Mouse (Mus musculus): ENCODE results near the gene Rab30. TPM values are rescaled to one million over a fixed set of nuclear protein-coding genes. Genes with fewer than 3 reads are reported as not detected.

Gene Rab30
- polyA plus RNA-seq, 1 experiment from 2014 or later: 422 TPM

- ATAC-seq: no peak
- Histone ChIP-seq H3K27ac (ENCODE audit: low read depth, low read length) (no peak overlapping the region), H3K4me3 (ENCODE audit: low read depth, low read length) (no peak overlapping the region)
These were observed 86.6 kb downstream of the Rab30 start for GRCm38 (mm10) chr7:92827981-92828380.

GRCm38 (mm10) chr7:92832395-92832794 is 91.0 kb downstream of the Rab30 start:
- H3K9me3 ChIP-seq (ENCODE audit: control insufficient read depth): no peaks in the 10 kb centered on the region
- H3K9ac ChIP-seq (ENCODE audit: low read depth, low read length): no peak overlapping the region
- peaks cover 14% of the 10 kb centered on the region; the same call in 1 of the 2 replicates for H3K36me3 ChIP-seq (ENCODE audit: control insufficient read depth, insufficient read depth)
- no peak overlapping the region for H3K4me2 ChIP-seq (replicated peaks; ENCODE audit: low read depth)
- TF ChIP-seq CTCF (IDR thresholded peaks at IDR 0.05; ENCODE audit: low read depth): no peak
- no peaks in the 10 kb centered on the region for H3K27me3 ChIP-seq (replicated peaks; ENCODE audit: control insufficient read depth, insufficient read depth, low read length)
- ATAC-seq: no peak
- no peak overlapping the region for H3K4me3 ChIP-seq (ENCODE audit: low read depth, low read length)
- H3K4me1 ChIP-seq (replicated peaks; ENCODE audit: control insufficient read depth, insufficient read depth, low read length): no peaks in the 10 kb centered on the region
- no peak overlapping the region for H3K27ac ChIP-seq (ENCODE audit: low read depth, low read length)
- WGBS: 89% methylated on average over 6 of the region's 6 CpGs

More at GRCm38 (mm10) chr7:92827981-92828380, 86.6 kb downstream of the Rab30 start:
- TF ChIP-seq CTCF (IDR thresholded peaks at IDR 0.05; ENCODE audit: low read depth): peak; percentile 64
- no peak overlapping the region for H3K4me2 ChIP-seq (replicated peaks; ENCODE audit: low read depth)
- no peaks in the 10 kb centered on the region for H3K27me3 ChIP-seq (replicated peaks; ENCODE audit: control insufficient read depth, insufficient read depth, low read length)
- H3K36me3 ChIP-seq (ENCODE audit: control insufficient read depth, insufficient read depth): peaks cover 27% of the 10 kb centered on the region; the same call in 1 of the 2 replicates
- no peaks in the 10 kb centered on the region for H3K9me3 ChIP-seq (ENCODE audit: control insufficient read depth)
- no peak overlapping the region for H3K9ac ChIP-seq (ENCODE audit: low read depth, low read length)
- H3K4me1 ChIP-seq (replicated peaks; ENCODE audit: control insufficient read depth, insufficient read depth, low read length): no peaks in the 10 kb centered on the region
- WGBS: 52% methylated on average over 3 of the region's 3 CpGs

GRCm38 (mm10) chr7:92834391-92834790 is 93.0 kb downstream of the Rab30 start:
- TF ChIP-seq CTCF (IDR thresholded peaks at IDR 0.05; ENCODE audit: low read depth): no peak
- Histone ChIP-seq H3K27ac (ENCODE audit: low read depth, low read length) (no peak overlapping the region), H3K27me3 (replicated peaks; ENCODE audit: control insufficient read depth, insufficient read depth, low read length) (no peaks in the 10 kb centered on the region), H3K4me3 (ENCODE audit: low read depth, low read length) (no peak overlapping the region), H3K4me1 (replicated peaks; ENCODE audit: control insufficient read depth, insufficient read depth, low read length) (no peaks in the 10 kb centered on the region), H3K36me3 (ENCODE audit: control insufficient read depth, insufficient read depth) (peaks cover 14% of the 10 kb centered on the region; the same call in 1 of the 2 replicates), H3K9me3 (ENCODE audit: control insufficient read depth) (no peaks in the 10 kb centered on the region), H3K4me2 (replicated peaks; ENCODE audit: low read depth) (no peak overlapping the region), H3K9ac (ENCODE audit: low read depth, low read length) (no peak overlapping the region)
- 73% methylated on average over 2 of the region's 2 CpGs for WGBS
- ATAC-seq: no peak

DNA sequence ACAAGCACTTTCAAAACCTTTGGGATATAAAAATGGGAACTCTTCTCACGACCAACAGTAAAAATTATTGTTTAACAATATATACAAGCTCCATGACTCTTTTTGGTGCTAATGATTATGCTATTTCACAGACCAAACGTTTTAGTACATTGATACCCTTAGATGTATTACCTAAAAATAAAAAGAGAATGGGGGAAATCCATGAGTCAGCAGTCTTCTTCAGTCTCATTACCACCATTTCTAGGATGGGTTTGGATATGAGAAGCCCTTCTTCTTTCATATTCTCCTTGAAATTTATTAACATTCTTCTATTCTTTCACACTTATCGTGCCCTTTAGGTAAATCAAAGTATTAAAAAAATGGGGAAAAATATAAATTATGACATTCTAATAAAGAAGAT is 95.0 kb downstream of the Rab30 start:
- Histone ChIP-seq H3K27ac (ENCODE audit: low read depth, low read length) (no peak overlapping the region), H3K4me3 (ENCODE audit: low read depth, low read length) (no peak overlapping the region), H3K36me3 (ENCODE audit: control insufficient read depth, insufficient read depth) (peaks cover 10% of the 10 kb centered on the region; the same call in 1 of the 2 replicates), H3K4me2 (replicated peaks; ENCODE audit: low read depth) (no peak overlapping the region), H3K9me3 (ENCODE audit: control insufficient read depth) (no peaks in the 10 kb centered on the region), H3K27me3 (replicated peaks; ENCODE audit: control insufficient read depth, insufficient read depth, low read length) (no peaks in the 10 kb centered on the region), H3K4me1 (replicated peaks; ENCODE audit: control insufficient read depth, insufficient read depth, low read length) (no peaks in the 10 kb centered on the region), H3K9ac (ENCODE audit: low read depth, low read length) (no peak overlapping the region)
- 85% methylated on average over 3 of the region's 3 CpGs for WGBS
- no peak for TF ChIP-seq CTCF (IDR thresholded peaks at IDR 0.05; ENCODE audit: low read depth)
- ATAC-seq: no peak

- no peak overlapping the region for H3K9ac ChIP-seq (ENCODE audit: low read depth, low read length)
- H3K27ac ChIP-seq (ENCODE audit: low read depth, low read length): no peak overlapping the region
- H3K4me2 ChIP-seq (replicated peaks; ENCODE audit: low read depth): no peak overlapping the region
- H3K9me3 ChIP-seq (ENCODE audit: control insufficient read depth): no peaks in the 10 kb centered on the region
- TF ChIP-seq CTCF (IDR thresholded peaks at IDR 0.05; ENCODE audit: low read depth): no peak
- H3K4me3 ChIP-seq (ENCODE audit: low read depth, low read length): no peak overlapping the region
- H3K36me3 ChIP-seq (ENCODE audit: control insufficient read depth, insufficient read depth): peaks cover 10% of the 10 kb centered on the region; the same call in 1 of the 2 replicates
- peak; percentile 29 for ATAC-seq
- no peaks in the 10 kb centered on the region for H3K4me1 ChIP-seq (replicated peaks; ENCODE audit: control insufficient read depth, insufficient read depth, low read length)
- H3K27me3 ChIP-seq (replicated peaks; ENCODE audit: control insufficient read depth, insufficient read depth, low read length): no peaks in the 10 kb centered on the region
- 77% methylated on average over 11 of the region's 11 CpGs for WGBS
These were observed 95.8 kb downstream of the Rab30 start for GRCm38 (mm10) chr7:92837226-92837625.

DNA sequence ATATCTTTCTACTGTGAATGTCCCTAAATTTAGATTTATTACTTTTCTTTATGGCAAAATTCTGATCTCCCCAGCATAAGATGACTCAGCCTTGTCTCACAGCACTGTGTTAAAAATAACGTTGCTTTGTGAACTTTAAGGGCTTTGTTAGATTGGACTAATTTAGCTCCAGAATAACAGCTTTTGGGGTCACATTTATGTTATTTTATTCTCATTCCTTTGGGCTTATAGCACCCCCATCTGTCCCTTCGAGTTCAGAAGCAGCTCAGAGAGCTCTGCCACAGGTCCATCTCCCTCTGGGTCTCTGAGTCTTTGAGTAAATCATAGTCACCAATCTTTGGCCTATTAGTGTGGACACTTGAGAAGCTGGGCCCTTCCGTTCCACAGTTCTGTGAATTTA is 96.5 kb downstream of the Rab30 start:
- TF ChIP-seq CTCF (IDR thresholded peaks at IDR 0.05; ENCODE audit: low read depth): peak; percentile 21; the same call in 1 of the 2 replicates
- H3K27ac ChIP-seq (ENCODE audit: low read depth, low read length): no peak overlapping the region
- H3K4me1 ChIP-seq (replicated peaks; ENCODE audit: control insufficient read depth, insufficient read depth, low read length): no peaks in the 10 kb centered on the region
- no peak overlapping the region for H3K4me2 ChIP-seq (replicated peaks; ENCODE audit: low read depth)
- no peak overlapping the region for H3K9ac ChIP-seq (ENCODE audit: low read depth, low read length)
- H3K9me3 ChIP-seq (ENCODE audit: control insufficient read depth): no peaks in the 10 kb centered on the region
- H3K36me3 ChIP-seq (ENCODE audit: control insufficient read depth, insufficient read depth): peaks cover 4% of the 10 kb centered on the region; the same call in 1 of the 2 replicates
- 57% methylated on average over 3 of the region's 3 CpGs for WGBS
- H3K27me3 ChIP-seq (replicated peaks; ENCODE audit: control insufficient read depth, insufficient read depth, low read length): no peaks in the 10 kb centered on the region
- ATAC-seq: no peak
- no peak overlapping the region for H3K4me3 ChIP-seq (ENCODE audit: low read depth, low read length)

DNA sequence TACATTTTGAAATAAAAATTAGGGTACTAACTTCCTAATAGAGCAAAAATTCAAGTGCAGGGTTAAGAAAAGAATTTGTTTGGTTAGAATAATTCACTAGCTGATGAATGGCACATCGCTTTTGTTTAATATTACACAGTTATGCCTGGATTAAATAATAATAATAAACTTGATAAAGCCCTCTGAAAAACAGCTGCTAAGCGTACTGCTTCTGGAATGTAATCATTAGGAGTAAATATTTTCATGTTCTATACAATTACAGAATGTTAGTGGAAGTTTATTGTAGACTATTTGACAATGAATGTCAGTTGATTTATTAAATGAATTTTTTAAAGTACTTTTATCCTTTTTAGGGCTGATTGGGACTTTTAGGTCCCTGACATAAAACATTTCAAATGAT is 100.9 kb downstream of the Rab30 start:
- Histone ChIP-seq H3K27ac (ENCODE audit: low read depth, low read length) (no peak overlapping the region), H3K4me2 (replicated peaks; ENCODE audit: low read depth) (no peak overlapping the region), H3K36me3 (ENCODE audit: control insufficient read depth, insufficient read depth) (no peaks in the 10 kb centered on the region), H3K4me3 (ENCODE audit: low read depth, low read length) (no peak overlapping the region), H3K9ac (ENCODE audit: low read depth, low read length) (no peak overlapping the region), H3K27me3 (replicated peaks; ENCODE audit: control insufficient read depth, insufficient read depth, low read length) (no peaks in the 10 kb centered on the region), H3K4me1 (replicated peaks; ENCODE audit: control insufficient read depth, insufficient read depth, low read length) (no peaks in the 10 kb centered on the region), H3K9me3 (ENCODE audit: control insufficient read depth) (no peaks in the 10 kb centered on the region)
- no peak for ATAC-seq
- WGBS: 56% methylated on average over 2 of the region's 2 CpGs
- no peak for TF ChIP-seq CTCF (IDR thresholded peaks at IDR 0.05; ENCODE audit: low read depth)
